Mouse (Mus musculus): ENCODE results near the gene Gm26566. TPM values are rescaled to one million over a fixed set of nuclear protein-coding genes. Genes with fewer than 3 reads are reported as not detected.

The Gm26566 gene
- total RNA-seq (2021), result under 1 TPM; 0.50 TPM

DNA sequence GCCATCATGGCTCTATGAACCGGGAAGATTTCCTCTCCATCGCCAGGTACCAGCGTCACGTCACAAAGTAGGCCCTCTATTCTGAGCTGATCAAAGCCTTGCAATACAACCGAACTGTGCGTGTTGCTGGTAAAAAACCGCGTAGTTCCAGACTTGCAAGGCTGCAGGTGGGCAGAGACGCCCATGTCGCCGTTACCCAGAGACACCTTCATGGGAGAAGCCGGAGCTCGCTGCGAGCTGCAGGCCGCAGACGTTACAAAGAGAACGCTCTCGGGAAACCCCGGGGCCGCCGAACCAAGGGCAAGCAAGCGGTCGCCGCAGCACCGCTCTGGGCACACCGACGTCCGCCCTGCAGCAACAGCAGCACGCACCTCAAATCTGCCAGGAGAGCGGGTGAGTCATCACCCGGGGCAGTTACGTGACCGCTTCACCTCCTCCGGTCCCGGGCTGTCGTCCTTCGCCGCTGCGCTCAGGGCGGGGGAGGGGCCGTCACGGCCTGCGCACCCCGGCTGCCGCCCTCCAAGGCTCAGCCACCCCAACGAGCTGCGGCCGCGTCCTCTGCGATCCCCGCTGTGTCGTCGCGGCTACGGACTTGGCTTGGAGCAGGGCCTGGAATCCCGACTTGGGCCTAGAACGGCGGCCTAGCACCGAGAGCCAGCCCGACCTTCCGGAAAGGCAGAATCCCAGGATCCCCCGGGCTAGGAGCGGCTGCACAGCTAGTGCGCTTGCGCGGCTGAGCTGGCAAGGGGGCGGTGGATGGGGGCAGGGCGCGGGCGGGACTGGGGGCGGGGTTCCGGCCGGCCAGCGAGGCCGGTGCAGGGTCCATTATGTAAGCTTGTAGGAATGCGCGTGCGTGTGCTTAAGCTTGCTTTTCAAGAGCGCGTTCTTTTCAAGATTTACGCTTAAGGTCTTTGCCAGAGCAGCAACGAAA lies at the start of gene Gm26566, which contains the start of gene Klhl9:
Gene Gm26566 (plus strand): TSS at position 15 of the 931 bp plus-strand sequence.
Gene Klhl9 (minus strand): TSS at position 675 of the 931 bp plus-strand sequence.
- intact Hi-C loops (cut with DNase I), result loop anchor here (5.0 kb wide), 1 partner anchor 415 kb away; the partner anchor contains the start of gene Mtap
- peak; percentile 95 for DNase-seq

DNA sequence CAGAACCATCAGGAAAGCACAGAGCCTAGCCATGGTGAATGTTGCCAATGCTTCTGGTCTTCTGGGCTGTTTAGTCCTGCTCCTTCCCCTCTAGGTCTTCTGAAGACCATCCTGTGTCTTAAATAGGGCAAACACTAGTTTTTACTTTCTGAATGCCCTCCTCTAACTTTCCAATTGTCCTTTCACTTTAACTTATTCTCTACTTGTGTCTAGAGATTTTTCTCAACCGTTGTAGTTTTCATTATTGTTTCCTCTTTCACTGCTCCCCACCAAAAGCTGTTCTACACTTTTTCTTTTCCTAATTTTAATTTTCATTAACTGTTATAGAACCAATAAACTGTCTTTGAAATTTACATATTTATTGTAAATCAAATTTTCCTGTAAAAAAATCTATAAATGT lies 44.8 kb upstream of the Gm26566 start, which contains the start of gene Ifna16:
Gene Ifna16 (minus strand): TSS at position 101 of the 400 bp plus-strand sequence.
- intact Hi-C loops (cut with DNase I), result no loop called here

DNA sequence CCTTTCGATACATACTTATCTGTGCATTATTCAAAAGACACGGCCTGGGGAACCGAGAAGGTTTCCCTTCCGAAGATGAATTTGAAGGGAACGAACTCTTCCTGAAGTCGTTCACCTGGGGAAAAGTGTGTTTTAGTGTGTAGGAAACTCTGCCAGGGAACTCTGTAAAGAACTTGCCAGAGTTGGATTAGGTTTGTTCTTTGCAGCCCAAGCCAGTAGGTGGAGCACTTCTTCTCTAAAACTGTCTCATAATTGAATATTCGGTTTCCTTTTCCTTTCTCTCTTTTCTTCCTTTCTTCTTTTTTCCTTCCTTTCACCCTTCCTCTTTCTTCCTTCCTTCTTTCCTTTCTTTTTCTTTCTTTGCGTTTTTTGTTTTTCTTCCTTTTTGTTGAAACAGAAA lies 41.2 kb upstream of the Gm26566 start:
- intact Hi-C loops (cut with DNase I), result loop anchor here (5.0 kb wide), 1 partner anchor 137 kb away; the partner anchor contains the start of genes Ifna11 and Ifna7
- peak; percentile 7 to 29 for DNase-seq

More for the DNA sequence above, 44.8 kb upstream of the Gm26566 start, which contains the start of gene Ifna16:
- no peak for DNase-seq

DNA sequence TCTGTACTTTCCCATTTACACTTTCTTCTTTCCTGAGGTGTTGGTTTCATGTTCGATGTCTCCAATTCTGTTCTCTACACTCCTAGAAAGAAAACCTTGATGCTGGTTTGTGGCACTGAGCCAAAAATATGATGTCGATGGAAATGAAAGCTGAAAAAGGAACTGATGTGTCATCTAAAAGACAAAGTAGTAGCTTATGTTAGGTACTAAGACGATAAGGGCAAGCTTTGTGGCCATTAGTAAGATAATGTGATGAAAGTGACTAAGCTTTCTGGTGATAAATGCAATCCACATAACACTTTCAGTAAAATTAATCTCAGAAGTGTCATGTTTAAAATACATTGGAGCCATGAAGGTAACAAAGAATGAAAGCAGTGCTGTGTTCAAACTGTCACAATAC lies 40.3 kb upstream of the Gm26566 start:
- intact Hi-C loops (cut with DNase I), result loop anchor here (5.0 kb wide), 1 partner anchor 136 kb away; the partner anchor contains the start of genes Ifna11 and Ifna7
- no peak for DNase-seq

DNA sequence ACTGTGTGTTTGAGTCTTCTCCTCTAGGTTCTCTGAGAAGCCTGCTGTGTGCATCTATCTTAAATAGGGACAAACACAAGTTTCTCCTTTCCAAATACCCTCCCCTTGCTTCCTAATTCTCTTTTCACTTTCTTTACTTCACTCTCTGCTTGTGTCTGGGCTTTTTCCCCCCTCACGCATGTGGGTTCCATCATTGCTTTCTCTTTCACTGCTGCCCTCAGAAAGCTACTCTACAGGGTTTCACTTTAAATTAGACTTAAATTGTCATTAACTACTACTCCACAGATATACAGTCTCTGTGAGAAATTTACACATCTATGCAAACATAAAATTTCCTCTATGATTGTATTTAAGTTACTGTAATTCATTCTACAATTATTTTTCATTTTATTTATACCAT lies 37.8 kb upstream of the Gm26566 start, which contains the start of gene Ifna2:
Gene Ifna2 (minus strand): TSS at position 101 of the 400 bp plus-strand sequence.
- intact Hi-C loops (cut with DNase I), result loop anchor here (5.0 kb wide), 1 partner anchor 133 kb away; the partner anchor contains the start of genes Ifna11 and Ifna7
- DNase-seq, result no peak

DNA sequence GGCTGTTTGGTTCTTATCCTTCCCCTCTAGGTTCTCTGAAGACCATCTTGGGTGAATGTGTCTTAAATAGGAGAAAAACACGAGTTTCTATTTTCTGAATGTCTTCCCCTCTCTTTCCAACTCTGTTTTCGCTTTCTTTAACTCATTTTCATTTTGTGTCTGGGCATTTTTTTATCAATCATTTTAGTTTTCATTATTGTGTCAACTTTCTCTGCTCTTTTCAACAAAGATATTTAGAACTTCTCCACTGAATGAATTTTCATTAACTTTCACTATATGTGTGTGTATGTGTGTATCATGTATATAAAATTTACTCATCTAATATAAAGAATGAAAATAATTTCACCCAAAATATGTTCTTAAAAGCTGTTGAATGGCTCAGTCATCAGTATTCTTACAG lies 30.3 kb upstream of the Gm26566 start, which contains the start of gene Ifnab:
Gene Ifnab (minus strand): TSS at position 101 of the 400 bp plus-strand sequence.
- no peak for DNase-seq
- intact Hi-C loops (cut with DNase I), result no loop called here

DNA sequence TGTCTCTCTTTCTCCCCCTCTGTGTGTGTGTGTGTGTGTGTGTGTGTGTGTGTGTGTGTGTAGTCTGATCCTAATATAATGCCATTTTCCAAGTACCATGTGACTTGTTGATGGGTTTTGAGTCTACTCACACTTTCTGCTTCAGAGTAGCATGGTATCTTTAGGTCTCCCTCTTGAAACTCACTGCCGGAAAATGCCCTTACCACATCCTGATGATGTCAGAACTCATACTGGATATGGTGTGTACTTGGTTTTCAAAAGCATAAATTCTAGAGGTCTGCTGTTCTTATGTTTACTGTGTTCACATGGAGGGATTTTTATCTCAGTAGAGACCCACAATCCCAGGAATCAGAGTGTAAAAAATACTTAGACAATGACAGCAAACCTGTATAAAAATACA lies 29.1 kb upstream of the Gm26566 start:
- intact Hi-C loops (cut with DNase I), result no loop called here
- no peak for DNase-seq

DNA sequence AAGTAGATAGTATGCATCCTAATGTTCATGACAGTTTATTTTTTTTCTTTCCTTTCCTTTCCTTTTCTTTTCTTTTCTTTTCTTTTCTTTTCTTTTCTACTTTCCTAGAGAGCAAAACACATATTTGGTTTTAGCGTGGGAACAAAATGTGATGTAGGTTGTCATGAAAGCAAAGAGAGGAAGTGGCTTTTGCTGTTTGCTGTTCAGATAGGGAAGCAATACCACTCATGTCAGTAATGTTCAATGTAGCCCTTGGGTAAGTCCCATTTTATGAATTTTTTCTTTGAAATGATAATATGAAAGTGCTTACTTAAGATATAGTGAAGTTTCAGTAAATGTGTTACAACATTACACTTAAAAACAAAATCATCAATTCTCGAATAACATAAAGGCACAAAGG lies 28.2 kb upstream of the Gm26566 start:
- intact Hi-C loops (cut with DNase I), result no loop called here
- no peak for DNase-seq

DNA sequence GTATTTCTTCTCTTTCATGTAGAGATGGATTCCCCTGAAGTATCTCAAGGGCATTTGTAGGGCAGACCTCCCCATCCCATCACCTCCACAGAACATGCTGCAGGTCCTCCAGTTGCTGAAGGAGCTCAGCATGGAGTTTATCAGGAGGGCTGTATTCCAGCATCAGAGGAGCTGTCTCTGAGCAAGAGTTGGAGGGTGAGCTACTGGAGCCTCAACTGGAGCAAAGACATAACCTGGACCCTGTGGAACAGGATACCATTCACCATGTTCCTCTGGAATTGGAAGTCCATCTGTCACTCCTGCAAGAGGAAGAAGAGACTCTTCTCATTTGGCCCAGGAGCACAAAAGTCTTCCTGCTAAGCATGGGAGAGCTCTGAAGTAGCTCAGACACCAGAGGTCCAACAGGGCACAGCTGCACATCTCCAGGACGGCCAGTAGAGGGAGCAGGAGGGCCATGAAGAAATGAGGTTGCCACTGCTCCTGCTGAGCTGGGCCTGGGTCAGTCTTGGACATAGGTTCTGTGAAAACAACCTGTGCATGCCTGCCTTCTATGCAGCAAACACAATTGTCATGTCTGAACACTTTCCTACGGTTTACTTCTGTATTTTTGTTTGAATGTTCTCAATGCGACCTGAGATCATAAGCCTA lies 25.2 kb upstream of the Gm26566 start:
- intact Hi-C loops (cut with DNase I), result loop anchor here (1.0 to 2.0 kb wide), 3 partner anchors 14 to 58 kb away; partner anchors contain the start of gene Gm13271
- peak; percentile 83 to 89 for DNase-seq

DNA sequence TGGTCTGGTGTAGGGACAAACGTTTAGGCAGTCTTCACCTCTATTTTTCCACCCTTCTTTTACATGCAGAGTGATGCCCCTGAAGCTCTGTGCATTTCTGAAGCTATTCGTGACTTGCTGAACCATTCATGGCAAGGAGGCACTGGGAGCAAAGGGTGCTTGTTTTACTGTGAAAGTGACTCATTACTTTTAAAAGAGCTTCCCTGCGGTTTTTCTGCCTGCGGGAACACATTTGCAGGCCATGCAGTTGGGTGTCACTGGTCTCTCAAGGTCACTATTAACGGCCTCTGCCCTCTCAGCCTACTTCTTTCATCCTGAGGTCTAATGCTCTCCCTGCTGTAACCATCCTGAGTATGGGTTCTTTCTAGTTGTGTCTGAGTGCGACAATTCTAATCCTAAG lies 24.5 kb upstream of the Gm26566 start:
- intact Hi-C loops (cut with DNase I), result loop anchor here (2.0 kb wide), 2 partner anchors 14 to 58 kb away; partner anchors contain the start of gene Gm13271
- DNase-seq, result no peak

DNA sequence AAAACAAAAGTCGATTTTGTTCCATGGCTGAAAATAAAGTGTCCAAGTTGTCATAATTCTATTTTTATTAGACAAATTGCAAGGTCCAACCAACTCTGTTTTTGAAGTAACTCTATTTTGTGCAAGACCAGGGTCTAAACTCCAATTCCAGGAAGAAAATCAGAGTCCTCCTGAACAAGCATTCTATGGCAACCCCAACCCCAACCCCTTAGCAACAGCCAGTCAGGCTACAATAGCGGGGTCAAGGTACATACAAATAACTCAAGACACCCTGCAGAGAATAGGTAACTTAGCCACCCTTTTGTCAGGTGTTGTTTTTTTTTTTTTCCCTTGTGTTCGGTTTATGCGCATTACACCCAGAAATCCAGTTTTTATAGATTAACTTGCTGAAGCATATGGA lies 23.9 kb upstream of the Gm26566 start:
- DNase-seq, result no peak
- intact Hi-C loops (cut with DNase I), result loop anchor here (2.0 kb wide), 2 partner anchors 13 to 57 kb away; partner anchors contain the start of gene Gm13271

DNA sequence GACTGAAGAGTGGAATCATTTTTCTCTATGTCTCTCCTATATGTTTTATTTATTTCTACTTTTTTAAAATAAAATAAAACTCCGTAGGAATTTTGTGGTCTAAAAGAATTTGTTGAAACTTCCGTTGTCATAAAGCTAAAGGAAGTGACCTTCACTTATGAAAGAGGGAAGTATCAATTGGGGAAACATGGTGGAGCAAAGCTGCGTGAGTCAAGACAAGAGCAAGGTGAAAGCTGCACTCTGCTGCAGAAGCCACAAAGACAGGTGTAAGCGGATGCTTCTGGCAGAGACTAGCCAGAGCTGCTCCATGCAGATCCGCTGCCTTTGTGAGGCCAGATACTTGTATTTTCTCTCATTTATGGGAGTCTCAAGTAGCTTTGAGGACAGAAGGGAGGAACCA lies 22.8 kb upstream of the Gm26566 start:
- no peak for DNase-seq
- intact Hi-C loops (cut with DNase I), result no loop called here

DNA sequence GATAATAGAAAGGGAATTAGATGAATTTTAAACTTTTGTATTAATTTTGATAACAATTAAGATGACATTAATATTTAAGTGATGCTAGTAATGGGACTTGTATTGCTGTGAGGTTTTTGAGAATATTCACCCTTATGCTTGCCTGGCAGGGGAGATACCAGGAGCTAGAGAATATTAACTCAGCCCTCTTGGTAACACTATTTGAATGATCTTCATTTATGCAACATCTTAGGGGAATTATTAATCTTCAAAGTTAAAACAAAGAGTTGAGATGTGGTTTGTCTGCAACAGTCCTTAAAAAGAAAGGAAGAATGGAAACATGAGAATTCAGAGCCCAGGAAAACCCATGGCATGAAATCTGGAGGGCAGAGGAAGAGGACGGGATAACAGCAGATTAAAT lies 22.3 kb upstream of the Gm26566 start:
- intact Hi-C loops (cut with DNase I), result no loop called here
- no peak for DNase-seq

DNA sequence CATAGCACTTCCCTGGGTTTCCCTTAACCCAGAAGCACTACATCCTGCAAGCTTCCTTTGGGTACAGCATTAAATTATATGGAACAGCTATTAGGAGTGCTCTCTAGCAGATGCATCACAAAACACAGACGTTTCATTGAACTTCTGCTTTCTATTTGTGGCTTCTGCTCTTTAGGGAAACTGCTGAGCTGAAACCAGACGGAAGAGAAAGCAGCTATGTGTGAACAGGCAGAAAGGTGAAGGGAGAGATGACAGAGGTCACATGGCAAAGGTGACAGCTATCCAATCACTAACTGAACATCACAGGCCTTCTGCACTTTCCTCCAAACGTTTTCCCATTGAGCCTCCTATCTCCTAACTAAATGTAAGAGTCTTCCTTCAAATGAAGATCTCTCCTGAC lies 15.7 kb upstream of the Gm26566 start:
- intact Hi-C loops (cut with DNase I), result no loop called here
- DNase-seq, result no peak

DNA sequence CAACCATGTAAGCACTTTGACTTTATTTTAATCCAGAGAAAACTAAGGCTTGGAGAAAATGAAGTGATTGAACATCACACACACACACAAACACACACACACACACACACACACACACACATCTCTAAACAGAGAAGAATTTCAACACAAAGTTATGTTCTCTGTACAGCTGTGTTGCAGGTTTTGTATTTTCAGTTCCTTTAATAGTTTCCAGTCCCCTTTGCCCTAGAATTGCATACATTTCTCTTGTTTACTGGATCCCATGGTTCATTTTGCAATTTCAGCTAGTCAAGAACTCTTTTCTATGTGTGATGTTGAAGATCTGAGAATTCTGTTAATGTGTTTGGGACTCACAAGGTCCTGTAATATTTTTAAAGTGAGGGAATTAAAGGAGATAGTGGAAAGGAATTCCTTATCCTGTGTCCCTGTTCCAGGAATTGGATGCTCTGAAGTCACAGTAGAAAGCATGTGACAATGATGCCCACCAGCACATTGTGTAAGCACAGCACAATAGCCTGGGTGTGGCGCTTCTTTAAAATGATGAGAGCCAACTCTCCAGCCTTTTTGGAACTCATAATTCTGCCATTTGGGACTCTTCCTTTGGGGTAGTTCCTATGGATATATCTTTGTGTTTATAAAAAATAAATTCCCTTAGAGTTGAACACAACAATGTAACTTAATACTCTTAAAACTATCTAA lies 14.3 kb upstream of the Gm26566 start:
- DNase-seq, result no peak
- intact Hi-C loops (cut with DNase I), result no loop called here

DNA sequence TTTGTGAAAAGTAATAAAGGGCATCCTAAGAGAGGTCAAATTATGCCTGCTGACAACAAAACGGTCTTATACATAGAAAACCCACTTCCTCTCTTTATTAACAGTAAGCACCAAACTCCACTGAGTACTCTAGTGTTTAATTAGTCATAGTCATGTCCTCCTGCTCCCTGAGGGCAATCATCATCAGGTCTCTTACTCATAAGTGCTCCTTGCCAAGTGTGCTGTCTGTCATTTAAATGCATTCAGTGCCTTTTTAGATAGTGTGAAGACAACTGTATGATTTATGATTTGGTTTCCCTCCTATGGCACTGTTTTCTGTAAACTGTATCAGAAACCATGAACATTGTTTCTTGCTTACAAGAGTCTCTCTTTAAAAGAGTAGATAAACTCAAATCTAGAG lies 7.3 kb upstream of the Gm26566 start:
- intact Hi-C loops (cut with DNase I), result no loop called here
- DNase-seq, result no peak

DNA sequence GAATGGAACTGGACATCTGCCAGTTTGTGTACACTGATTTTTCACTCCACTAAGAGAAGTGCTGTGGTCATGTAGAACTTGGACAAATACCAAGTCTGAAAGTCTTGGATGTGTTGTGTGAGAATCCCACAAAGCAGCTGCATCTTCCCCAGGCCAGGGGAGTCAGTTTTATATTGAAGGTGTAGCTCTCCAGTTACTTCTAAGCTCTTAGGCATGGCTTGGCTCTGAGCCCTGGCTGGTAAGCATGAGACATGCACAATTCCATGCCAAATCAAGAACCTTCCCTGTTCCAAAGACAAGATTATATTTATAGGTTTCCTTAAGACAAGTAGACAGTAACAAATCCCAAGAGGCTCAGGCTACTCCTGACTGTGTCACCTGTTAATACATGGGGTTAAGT lies 6.5 kb upstream of the Gm26566 start:
- DNase-seq, result no peak
- intact Hi-C loops (cut with DNase I), result no loop called here

DNA sequence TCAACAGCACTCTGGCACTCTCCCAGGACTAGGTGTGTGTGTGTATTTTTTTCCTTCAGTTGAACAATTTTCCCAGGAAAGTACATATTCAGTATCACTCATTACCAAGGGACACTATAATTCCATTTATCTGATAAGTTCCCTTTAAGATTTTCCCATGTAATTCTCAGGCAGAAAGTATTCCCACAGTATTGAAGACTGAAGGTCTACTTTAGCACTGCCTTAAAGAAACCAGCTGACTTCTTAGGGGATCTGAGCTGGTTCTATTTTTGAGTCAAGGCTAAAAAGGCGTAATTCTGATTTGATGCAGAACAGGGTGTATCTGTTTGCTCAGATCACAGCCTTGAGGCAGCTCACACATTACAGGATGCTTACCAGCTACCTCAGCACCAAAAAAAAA lies 2.9 kb upstream of the Gm26566 start:
- intact Hi-C loops (cut with DNase I), result no loop called here
- no peak for DNase-seq

DNA sequence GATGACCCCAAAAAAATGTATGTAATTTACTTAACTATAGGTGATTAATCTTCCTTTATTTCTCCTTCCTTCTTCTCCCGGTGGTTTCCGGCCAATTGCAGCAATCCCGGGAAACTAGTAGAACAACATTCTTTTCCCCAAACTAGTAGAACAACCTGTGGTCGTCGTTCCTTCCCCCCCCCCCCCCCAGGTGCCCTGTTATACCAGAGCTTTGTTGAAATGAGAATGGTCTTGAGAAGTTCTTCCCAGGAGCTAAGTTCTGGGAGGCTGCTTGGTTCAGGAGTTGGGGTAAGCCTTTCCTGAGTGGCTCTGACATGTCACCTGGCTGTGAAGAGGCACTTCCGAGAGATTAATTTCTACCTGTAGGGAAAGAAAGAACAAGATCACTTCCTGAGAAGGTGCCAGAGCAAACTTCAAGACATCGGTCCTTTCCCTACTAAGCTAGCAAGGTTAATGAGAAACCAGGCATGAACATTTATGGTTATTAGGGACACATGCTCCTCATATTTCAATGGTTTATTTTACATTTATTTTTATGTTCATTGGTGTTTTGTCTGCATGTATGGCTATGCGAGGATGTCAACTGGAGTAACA lies 2.0 kb downstream of the Gm26566 start:
- intact Hi-C loops (cut with DNase I), result loop anchor here (5.0 kb wide), 1 partner anchor 414 kb away; the partner anchor contains the start of gene Mtap
- DNase-seq, result no peak

DNA sequence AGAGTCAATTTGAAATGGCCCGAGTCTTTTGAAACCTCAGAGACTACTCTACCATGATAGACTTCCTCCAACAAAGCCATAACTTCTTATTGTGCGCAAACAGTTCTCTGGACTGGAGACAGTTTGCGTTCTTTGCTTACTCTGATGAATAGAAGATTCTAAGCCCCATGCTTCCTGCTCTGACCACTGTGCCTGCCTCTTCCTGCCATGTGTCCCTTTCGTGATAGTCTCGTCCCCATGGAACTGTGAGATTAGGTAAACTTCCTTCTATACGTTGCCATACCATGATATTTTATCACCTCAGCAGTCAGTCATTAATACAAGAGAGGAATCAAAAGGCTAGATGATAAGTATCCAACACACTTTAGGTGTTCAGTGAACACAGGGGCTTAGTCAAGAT lies 5.1 kb downstream of the Gm26566 start:
- intact Hi-C loops (cut with DNase I), result loop anchor here (1.0 kb wide), 1 partner anchor 30 kb away; no protein-coding TSS in a partner anchor
- no peak for DNase-seq

All from heart, postnatal 10 days (tissue).